Mouse (Mus musculus) C2C12 (cell line): Measurements from ENCODE around the gene Pigb.

Source experiments
- CEBPB ChIP-seq: IDR thresholded peaks from one replicate; pipeline ENCODE4 v1.6.1; 2011; ENCODE audit warnings: low read depth, mild to moderate bottlenecking, control low read depth, moderate library complexity
- CTCF ChIP-seq: IDR thresholded peaks from one replicate; pipeline ENCODE4 v1.5.1; 2011; ENCODE audit not compliant: control insufficient read depth, insufficient read depth, insufficient read length
- FOSL1 ChIP-seq: IDR thresholded peaks from one replicate; pipeline ENCODE4 v1.8.0; 2011; ENCODE audit warnings: mild to moderate bottlenecking, low read length; ENCODE audit not compliant: poor library complexity, insufficient read depth, severe bottlenecking
- MAX ChIP-seq: IDR thresholded peaks from one replicate; pipeline ENCODE4 v1.6.1; 2011; ENCODE audit warnings: mild to moderate bottlenecking, control low read depth
- MYOD1 ChIP-seq: IDR thresholded peaks from one replicate; pipeline ENCODE4 v1.6.1; 2011; ENCODE audit warnings: low read depth; ENCODE audit not compliant: control insufficient read depth, insufficient read length
- MYOG ChIP-seq: IDR thresholded peaks from one replicate; pipeline ENCODE4 v1.6.1; 2011; ENCODE audit not compliant: control insufficient read depth, insufficient read length; ENCODE audit errors: extremely low read depth
- USF1 ChIP-seq: IDR thresholded peaks from one replicate; pipeline ENCODE4 v1.6.1; 2011; ENCODE audit warnings: low read depth, mild to moderate bottlenecking, control low read depth, moderate library complexity

GRCm38 (mm10) chr9:73008384-73008783 is 31.8 kb downstream of the Pigb start:
- no peak for TF ChIP-seq CTCF
- no peak for TF ChIP-seq MAX
- no peak for TF ChIP-seq CEBPB
- no peak for TF ChIP-seq MYOD1
- TF ChIP-seq FOSL1 = no peak
- no peak for TF ChIP-seq USF1
- no peak for TF ChIP-seq MYOG
